Mouse (Mus musculus) lung, postnatal 25 days (tissue): ENCODE measurements around the gene Sema6d.

Experiments used
- DNase-seq: peaks from one replicate; pipeline ENCODE4 v3.0.0; 2022; ENCODE audit warnings: low spot score

Gene Sema6d

DNA sequence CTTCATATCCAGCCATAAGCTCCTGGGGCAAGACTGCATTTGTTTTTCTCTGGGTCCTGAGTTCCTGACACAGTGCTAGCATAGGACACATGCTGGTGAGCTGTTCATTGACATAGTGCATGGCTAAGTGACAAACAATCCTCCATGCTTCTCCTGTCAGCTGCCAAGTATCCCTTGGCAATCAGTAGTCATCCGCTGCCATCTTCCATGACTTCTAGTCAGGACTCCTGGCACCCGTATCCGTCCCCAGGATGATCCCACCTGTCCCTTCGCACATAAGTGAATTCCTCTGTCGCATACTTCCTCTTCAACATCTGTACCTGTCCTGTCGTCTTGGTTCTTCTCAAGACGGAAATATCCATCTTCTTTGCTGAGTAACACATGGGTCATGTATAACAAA, 468.3 kb downstream of the Sema6d start:
- no peak for DNase-seq

DNA sequence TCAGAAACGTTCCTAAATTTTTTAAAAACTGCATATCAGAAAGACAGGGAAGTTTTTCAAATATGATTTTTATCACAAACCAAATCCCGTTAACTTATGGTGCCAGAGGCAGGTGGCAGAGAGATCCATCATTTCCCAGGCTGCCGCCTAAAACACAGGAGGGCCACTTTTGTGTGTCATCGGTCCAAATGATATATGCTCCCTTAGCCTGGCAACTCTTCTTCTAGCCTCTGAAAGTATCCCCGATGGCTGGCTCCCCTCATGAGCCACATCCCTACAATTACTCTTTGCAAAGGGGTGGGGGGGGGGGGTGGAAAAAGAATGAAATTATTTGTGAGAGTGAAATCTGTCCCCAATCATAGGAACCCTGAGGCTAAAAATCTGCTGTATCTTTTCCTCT, 471.9 kb downstream of the Sema6d start:
- no peak for DNase-seq

DNA sequence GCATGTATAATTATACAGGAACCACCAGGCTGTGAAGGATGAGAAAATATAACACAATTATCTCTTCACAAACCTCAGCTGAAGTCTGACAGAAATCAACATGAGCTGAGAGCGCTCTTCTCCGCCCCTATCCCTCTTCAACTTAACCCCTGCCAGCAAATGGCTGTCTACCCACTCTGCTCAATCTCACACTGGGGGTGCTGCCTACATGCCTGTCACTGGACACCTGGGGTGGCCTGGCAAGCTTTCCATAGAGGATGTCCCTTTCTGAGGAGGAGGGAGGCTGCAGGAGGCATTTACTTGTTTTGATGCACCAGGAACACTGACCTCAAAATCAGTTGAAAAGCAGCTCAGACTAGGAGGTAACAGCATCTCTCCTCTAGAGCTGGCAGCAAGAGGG, 472.3 kb downstream of the Sema6d start:
- DNase-seq, result no peak

DNA sequence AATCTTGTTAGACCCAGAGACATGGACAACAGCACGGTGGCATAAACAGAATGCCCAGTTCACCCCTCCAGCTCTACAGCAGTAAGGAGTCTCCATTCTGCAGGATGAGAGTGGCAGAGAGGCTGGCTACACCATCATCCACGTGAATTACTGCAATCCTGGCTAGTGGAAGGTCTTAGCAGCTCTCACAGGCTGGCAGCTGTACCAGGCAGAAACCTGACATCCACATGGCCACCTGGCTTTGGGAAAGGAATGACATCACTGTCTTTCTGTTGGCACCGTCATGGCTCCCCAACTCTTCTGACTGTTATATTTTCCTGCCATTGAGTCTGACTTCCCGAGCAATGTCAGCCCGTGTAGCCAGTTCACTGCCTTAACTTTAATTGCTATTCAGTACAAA, 474.0 kb downstream of the Sema6d start:
- DNase-seq, result no peak

DNA sequence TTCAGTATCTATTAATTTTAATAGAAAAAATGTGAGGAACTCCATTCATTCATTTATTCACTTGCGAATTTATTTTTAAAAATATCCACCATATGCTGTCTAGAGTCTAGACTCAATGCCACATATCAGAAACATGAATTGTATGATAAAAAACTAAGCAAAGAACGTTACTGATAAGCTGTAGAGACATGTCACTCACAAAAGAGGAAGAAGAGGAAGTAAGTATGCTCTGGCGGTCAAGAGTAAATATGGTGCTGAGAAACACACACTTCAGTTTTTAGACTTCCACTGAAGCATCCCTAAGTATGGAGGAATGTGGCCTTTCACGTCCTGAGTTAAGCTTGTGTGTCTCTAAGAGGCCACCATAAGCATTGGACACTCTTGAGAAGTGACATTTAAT, 484.0 kb downstream of the Sema6d start:
- no peak for DNase-seq

DNA sequence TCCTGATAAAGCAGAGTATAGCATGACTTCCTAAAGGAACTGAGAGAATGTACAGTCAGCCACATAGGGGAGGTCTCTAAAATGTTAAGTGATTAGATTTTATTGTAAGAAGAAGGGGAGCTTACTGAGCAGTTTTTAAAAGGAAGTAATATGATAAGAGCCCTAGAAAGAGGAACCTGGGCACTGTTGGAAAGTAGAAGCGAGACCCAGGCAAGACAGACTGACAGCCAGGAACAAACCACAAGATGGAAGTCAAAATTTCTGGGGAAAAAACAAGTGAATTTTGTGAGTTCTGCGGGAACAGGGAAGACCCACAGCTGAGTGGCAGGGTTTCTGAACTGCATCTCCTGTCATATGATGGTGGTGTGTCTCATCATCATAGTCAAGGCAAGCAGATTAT, 486.3 kb downstream of the Sema6d start:
- DNase-seq, result no peak

DNA sequence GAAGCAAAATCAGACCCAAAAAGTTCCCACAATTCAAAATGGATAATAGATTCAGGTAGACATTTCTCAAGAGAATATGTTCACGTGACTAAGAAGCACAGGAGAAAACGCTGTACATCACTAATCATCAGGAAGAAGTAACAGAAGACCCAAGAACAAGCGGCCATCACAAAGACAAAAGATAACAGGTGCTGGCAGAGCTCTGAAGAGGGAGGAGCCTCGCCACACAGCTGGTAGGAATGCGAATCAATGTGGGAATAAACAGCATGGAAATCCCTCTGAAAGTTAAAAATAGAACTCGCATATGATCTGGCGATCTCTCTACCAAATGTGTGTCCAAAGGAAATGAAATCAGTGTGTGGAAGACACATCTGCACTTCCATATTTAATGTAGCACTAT, 493.8 kb downstream of the Sema6d start:
- DNase-seq, result no peak

DNA sequence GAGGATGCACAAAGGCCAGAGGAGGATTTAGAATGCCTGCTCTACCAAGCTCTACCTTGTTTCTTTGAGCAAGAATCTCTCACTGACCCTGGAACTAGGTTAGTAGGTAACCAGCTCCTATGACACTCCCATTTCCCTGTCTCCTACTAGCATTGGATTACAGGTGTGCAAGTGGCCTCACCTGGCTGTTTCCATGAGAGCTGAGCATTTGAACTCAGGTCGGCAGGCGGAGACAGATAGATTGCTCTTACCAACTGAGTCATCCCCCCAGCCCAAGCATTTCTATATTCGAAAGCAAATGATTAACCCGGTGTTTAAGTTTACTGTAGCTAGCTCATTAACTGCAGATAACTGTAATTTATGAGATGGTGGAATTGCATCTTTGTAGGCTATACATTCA, 503.0 kb downstream of the Sema6d start:
- DNase-seq, result no peak

DNA sequence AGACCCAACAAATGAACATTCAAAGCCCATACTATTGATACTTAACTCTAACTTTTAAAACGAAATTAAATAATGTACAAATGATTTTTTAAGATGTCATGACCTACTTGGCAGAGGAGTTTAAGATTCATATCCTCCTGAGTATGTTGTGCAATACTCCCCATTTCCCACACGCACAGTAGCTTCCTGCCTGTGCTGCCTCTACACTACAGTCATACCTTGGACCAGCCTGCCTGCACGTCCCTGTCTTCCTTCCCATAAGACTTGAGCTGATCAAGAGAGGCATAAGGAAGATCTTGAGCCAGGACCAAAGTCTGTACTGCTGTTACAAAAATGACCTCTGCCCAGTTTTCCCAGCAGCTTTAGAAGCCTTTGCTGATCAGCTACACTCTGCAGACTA, 509.2 kb downstream of the Sema6d start:
- no peak for DNase-seq

DNA sequence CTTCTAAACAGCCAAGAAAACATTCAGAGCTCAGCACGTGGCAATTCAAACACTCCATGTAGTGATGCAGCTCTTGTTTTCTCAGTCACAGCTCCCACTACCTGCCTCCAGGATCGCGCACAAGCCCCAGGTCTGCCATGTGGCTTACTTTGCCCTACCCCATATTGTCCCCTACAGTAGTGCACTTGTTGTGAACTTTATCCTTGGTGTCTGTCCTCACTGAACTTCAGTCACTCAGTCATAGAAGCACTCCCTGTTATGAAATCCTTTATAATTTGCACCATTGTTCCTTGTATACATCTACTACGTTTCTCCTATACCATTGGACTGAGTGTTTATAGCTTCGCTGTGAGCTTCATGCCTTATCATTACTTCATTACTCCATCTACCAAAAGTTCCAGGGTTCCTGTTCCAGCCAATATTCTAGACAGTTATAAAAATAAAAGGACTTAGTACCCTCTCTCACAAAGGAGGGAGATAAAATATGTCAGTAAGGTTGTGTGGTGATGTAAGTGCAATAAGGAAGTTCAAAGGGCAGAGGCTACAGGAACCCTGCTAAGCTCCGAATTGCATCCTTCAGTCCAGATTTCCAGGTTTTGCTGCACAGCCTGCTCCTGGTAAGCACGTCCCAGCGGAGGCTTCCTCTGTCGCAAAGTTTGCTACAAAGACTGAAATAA, 512.1 kb downstream of the Sema6d start:
- no peak for DNase-seq

DNA sequence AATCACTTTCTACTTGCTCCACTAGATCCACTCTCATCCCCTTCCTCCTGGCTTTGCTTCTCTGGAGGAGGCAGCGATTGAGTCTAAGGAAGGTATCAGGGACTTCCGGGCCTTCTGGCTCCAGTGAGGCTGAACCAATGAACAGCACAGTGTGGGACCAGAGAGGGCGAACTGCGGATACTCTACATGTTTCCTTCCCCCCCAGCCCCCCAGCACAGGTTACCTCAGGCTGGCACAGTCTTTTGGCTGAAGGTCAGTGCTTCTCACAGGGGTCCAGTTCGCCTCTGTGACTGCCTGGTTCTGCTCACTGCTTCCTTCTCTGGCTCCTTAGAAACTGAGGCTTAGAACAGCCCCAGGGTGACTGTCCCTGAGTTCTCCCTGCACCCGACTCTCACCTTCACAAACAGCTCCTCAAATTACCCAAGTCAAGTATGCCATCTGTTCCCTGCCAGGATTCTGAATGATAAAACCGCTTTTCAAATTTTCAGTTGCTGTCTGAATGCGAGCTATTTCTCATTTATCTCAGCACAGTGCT, 512.7 kb downstream of the Sema6d start:
- DNase-seq, result no peak

DNA sequence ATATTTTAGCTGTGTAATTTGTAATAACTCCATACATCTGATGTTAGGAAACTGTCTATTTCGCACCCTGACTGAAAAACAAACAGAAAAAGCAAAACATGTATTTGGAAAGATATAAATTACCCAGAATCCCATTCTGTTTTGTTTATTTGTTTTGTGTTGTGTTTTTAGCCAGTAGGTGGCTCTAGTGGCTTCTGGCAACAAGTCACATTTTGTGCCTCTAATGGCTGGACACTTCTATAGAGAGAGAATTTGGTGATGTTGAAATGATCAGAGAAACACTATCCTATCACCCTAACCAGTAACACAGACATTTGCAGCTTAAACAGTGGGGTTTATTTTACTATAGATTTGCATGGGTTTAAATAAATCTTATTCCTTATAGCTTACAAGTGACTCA, 515.6 kb downstream of the Sema6d start:
- no peak for DNase-seq

DNA sequence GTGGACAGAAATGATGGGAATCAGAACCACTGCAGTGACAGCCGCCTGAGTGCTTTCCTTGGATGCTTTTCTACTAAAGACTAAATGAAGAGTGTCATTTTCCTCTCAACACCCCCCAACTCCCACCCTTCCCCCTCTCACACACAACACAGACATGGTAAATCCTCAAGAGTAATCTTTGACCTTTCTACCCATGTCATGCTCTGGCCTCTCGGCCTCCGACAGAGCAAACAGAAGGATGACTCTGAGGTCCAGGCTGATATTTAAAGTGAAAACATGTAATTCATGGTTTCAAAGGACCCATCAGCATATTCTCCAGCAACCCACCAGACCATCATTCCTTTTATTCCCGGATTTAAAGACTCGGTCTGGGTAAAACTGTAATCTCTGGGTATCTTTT, 518.2 kb downstream of the Sema6d start:
- no peak for DNase-seq

DNA sequence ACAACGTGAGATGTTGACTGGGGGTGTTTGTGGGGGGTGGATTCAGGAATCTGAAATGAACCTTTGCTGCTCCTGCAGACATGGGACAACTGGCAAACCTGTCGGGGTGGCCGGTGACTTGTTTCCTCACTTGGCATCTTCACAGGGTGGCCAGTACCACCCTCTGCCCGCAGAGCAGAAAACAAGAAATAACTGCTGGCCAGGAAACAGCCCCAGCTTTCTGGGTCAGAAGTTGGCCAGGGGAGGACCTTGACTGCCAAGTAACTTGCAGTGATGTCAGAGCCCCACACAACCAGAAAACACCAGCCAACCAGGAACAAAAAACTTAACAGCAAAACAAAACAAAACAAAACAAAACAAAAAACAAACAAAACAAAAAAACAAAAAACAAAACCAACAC, 518.8 kb downstream of the Sema6d start:
- peak; percentile 37 for DNase-seq

DNA sequence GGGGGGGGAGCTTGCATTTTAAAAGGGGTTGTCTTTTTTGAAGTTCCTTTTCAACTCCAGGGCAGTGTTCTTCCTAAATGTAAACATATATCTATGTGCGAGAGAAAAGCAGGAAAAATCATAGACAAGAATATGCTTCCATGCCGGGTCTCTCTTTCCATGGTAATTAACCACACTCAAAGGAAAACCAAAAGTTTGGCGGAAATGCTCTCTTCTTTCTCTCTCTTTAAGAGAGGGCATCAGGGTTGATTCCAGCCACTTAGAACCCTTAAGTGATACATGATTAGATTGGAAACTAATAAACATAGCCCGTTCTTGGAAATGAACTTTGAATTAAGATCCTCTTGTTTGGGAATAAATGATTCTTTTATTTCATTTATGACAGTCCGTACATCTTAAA, 519.2 kb downstream of the Sema6d start:
- DNase-seq, result no peak

DNA sequence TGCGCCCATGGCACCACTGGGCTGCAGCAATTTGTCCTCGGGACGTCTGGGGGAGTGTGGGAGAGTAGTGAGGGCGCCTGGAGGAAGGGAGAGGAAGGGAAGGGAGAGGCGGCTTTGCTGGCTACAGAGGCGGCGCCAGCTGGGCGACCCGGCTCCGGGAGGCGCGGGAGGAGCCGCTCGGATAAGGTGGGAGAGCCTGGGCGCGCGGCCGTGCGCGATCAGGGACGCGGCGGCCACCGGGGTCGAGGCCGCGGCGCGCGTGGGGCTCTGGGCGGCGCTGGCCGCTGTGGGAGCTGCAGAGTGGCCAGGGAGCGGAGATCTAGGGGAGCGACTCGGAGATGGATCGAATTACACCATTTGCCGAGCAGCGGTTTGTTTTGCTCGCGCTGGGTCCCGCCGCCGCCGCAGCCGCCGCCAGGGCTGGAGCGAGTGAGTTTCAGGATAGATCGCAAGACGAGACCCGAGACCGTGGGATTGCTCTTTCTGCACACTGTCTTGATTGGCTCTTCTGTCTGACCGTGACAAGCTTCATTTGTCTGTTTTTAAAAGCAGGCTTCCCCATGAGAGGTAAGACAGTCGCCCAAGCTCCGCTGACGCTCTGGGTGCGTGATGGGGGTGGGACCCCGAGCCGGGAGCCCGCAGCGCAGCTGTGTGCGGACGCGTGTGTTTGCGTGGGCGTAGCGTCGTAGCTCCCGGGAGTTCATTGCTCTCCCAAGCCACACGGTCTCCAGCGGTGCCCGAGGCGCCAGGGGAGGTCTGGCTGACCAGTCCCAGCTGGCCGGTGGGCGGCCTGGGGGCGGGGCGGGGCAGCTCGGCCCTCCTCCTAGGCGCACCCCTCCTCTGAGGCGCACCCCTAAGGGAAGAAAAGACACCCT, 520.2 kb downstream of the Sema6d start:
- DNase-seq, result peak; percentile 91

DNA sequence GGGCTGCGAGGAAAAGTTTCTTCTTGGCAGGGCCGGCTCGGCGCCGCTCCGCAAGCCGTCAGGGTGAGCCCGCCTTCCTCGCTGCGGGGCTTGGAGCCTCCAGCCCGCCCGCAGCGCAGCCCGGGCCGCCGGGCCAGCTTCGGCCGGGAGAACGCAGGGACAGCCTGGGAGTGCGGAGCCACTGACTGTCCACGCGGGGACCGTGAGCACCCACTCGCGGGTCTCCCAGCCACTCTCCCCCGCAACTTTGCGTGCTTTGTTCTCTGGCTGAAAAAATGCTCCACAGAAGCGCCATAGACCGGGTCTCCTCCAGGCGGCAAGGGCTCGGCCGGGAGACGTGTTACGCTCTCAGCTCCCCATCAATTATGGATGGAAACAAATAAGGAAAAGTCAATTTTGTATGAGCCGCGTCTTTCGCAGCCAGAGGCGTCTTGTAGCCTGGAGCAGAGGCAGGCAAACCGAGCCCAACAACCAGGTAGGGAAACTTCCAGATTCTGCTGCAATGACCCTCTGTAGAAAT, 520.9 kb downstream of the Sema6d start:
- no peak for DNase-seq

DNA sequence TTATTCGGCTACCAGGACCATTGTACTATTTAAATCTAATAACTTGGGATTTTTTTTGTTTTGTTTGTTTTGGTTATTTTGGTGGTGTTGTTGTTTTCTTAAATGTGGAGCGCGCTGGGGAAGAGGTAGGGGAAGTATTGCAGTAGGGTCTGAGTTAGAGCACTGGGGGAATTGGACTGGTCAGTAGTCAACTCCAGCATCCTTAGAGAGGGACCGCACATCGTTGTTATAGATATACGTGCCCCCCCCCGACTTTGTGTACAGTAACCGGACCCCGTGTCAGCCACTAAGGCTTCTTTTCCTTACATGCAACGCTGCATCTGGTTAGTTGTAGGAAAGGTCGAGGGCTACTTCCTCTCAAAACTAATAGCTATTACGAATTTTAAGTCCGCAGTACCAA, 521.5 kb downstream of the Sema6d start:
- no peak for DNase-seq

DNA sequence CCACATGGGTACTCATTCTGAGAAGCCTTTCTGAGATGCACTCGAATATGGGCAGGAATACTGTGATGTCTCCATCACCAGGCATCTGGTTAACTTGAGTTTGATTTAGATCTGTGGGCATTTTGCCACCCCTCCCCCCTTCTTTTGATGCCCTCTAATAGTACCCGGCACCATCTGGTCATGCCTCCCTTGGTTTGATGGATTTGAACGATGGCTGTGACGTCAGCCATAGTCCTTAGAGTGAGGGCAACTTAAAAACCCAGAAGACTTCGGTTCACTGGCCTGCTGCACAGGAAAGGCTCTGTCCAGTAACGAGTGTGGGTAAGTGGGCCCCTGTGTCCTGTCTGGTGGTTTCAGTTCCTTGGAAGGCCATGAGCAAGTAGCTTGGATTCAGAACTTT, 522.5 kb downstream of the Sema6d start:
- DNase-seq, result no peak

DNA sequence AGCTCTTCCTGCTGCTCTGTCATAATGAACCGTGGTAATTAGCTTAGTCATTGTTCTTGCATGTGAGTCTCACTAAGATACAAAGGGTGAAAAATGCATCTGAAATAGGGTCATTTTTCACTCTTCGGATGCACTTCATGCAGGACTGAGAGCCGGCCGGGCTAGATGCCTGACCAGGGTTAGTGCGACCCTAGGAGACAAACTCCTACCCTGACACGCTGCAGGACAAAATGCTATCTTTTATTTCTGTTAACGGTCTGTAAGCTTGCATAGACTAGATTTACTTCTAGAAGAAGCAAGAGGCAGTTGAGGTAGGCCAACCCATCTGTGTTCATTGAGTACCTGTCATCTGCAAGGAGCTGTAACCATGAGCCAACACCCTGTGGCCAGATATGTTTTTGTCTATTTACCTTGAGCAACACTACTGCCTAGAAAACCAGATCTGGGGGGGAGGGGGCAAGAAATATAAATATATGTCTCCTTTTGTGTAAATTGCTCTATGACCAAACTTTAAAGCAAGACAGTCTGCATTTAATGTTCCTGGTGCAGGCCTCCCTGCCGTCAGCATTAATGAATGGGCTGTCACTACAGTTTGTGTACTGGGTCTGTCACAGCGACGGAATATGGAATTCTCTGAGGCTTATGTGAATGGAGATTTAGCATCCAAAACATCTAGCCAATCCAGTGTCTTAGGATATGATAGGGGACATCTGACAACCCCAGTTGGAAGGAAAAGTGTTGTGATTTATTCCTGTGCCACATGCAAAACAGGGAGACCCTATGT, 523.1 kb downstream of the Sema6d start:
- DNase-seq, result no peak

DNA sequence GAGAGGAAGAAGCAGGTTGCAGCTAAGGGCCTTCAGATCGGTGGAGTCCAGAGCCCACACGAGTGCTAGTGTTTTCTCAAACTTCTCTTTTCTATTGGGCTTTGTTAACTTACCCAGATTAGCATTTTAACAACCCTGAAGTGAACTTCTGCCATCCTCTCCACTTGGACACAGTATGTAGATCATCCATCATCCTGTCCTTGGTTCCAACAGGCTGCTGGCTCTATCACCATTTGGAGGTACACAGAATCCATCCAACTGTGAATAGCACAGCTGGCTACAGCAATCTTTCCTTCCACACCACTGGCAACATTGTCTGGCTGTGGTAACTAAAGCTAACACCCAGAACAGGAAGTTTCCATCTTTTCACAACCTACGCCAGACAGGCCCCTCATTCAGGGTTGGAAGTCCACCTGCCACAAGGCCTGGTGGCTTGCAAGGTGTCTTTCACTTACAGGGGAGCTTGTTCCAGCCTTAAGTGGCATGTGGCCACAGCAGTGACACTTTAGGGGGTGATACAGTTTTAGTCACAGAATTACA, 524.0 kb downstream of the Sema6d start:
- DNase-seq, result no peak

DNA sequence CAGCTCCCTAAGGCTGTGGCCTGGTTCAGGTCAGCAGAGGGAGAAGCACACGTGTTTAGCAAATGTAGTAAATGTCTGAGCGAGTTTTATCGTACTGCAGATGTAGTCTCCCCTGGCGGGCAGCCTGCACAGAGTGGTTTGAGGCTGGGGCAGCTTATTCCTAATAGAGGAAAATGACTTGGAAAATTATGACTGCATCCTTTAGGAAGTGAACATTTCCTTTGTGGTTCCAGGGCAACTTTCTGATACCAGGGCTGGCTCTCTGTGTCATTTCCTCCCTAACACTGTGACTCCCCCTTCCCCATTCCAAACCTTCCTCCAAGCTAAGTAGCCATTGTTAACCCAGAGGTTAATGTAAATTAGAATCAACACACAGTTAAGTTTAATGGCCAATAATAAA, 527.0 kb downstream of the Sema6d start:
- DNase-seq, result peak; percentile 20
